Mouse (Mus musculus) thymus, adult 2 months (tissue): ENCODE data around the gene Prss47.

Experiments
- CTCF ChIP-seq: fragments of 200-500 bp; IDR thresholded peaks from 2 replicates; pipeline ENCODE4 v1.5.1; 2012; ENCODE audit warnings: mild to moderate bottlenecking, control low read depth, low read length, moderate library complexity, borderline replicate concordance; ENCODE audit not compliant: control insufficient read depth, poor library complexity, insufficient read depth; ENCODE audit errors: extremely low read depth
- POLR2A ChIP-seq: fragments of 200-500 bp; IDR thresholded peaks from 2 replicates; pipeline ENCODE4 v1.6.1; 2012; ENCODE audit warnings: mild to moderate bottlenecking, low read length, control low read depth, moderate library complexity; ENCODE audit not compliant: control insufficient read depth, poor library complexity, insufficient read depth; ENCODE audit errors: extremely low read depth

DNA sequence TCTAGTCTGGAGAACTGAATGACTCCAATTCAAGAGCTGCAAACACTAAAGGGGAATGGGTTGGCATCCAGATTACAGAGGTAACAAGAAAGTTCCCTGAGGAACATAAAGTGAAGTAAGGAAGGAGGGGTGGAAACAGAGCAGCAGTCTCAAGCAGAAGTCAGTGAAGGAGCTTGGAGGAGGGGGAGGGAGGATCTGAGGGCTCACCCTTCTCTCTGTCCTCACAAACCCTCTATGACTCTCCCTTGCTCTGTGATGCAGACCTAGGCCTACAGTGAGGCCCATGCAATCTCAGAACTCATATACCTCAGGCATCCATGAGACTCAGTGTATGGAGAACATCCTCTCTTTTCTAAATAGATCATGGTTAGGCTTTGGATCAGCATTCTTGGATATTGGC lies 19.8 kb downstream of the Prss47 start, which contains the start of gene Spata31d1c:
- TF ChIP-seq POLR2A, result no peak
- TF ChIP-seq CTCF, result no peak
